Mouse (Mus musculus) ES-CJ7 (cell line): ENCODE measurements around the gene Gabrb2.

Source experiments
- DNase-seq: peaks from one replicate; pipeline ENCODE4 v3.0.0; 2011; ENCODE audit warnings: low read depth, low spot score

Gene Gabrb2

DNA sequence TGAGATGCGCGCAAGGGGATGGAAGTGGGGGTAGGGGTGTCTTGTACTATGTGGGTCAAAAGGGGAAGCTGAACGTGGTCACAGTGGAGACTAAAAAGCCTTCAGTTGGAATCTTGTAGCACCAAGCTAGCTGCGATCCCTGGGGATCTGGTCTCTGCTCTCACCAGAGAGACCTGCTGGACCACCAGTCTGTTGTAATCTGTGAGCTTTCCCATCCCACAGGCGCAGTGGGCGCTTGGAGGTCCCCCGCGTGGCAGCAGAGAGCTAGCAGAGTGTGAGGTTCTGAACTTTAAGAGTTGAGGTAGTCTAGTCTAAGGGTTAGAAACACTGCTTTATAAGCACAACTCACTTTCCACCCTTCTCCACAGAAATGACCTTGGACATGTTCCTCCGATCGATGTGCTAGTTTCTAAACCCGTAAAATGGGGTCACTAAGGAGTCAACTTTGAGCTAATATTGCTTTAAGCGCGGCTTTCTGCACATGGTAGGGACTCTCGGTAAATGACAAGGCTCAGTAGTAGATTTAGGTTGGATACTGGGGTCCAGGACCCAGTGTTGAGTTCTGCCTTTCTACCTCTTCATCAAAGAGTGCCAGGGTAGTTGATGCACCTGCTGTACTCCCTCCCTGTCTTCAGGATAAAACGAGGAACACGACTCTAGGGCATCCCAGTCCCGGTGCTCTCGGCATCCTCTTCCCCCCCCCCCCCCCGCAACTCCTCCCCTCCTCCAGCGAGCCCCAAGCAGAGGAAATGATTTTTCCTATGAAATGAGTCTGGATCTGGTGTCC is at the start of gene Gabrb2:
Gene Gabrb2 (plus strand): TSS at position 762 of the 787 bp plus-strand sequence.
- peak; percentile 7 for DNase-seq

DNA sequence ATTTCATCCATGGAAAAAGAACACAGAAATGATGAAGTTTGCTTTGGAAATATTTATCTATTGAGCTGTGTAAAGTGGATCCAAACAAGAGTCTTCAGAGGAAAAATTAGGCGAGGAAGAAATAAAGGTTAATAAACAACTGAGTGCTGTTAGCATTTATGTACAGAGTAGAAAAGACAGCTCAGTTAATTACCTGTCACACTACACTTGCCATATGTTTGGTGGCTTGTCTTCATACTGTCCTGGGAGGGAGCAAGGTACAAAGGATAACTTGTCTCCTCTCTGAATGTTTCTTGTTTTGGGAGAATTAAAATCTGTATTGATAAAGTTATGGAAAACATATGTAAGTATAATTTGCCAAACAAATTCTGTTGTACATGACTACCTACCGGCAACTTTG is 40.6 kb upstream of the Gabrb2 start:
- no peak for DNase-seq

DNA sequence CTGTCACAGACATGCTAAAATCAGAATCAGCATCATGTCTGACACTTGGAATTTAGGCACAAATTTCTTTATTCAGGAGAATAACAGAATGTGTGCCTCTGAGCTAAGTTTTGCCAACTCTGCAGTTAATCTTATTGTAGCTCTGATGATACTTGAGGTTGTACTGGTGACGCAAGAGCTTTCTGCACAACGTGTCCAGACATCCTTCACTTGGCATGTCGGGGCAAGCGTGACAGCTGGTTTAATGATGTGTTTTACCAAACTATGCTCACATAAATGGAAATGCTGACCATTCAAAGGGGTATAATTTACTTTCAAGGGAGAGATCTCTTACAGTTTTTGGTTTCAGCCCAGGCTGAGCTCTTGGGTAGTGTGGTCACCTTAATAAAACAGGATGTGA is 33.1 kb upstream of the Gabrb2 start:
- DNase-seq, result no peak

DNA sequence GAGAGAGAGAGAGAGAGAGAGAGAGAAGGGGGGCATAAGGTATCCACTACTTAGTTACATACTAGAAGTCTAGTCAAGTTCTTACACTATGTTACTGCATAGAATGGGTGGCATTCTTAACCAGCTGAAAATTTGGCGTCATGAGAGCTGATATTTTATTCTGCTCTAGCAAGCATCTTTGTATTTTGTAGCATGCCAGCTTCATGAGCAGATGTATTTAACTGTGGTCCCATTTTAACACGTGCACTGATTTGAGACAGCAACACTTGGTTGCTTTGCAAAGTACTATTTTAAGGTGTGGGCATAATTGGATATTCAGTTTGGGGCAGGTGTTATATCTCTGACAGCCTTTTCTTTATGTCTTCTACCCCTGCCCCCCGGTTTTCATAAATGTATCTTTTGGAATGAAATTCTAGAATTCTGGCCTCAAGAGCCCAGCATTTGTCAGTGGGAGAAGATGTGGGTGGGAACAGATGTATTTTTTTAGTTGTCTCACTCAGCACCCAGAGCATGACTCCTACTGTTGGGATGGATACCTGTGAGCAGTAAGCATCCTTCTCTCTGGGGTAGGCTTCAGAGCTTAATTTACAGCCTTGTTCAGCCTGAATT is 28.8 kb upstream of the Gabrb2 start:
- DNase-seq, result no peak

DNA sequence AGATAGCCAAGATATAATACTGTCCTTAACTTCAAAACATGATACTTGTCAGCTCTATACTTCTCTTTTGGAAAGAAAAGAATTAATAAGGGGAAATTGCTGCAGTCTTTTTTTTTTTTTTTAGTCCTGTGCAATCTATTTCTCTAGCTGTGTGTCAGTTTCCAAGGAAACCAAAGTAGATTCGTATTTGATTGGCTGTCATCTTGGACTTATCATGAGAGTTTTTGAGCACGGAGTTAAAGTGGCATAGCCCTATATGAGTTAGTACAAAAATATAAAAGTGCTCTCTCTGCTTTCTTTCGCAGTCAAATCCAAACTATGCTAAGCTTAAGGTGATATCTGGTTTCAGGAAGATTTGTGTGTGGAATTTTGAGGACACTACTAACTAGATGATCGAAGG is 26.1 kb upstream of the Gabrb2 start:
- no peak for DNase-seq

DNA sequence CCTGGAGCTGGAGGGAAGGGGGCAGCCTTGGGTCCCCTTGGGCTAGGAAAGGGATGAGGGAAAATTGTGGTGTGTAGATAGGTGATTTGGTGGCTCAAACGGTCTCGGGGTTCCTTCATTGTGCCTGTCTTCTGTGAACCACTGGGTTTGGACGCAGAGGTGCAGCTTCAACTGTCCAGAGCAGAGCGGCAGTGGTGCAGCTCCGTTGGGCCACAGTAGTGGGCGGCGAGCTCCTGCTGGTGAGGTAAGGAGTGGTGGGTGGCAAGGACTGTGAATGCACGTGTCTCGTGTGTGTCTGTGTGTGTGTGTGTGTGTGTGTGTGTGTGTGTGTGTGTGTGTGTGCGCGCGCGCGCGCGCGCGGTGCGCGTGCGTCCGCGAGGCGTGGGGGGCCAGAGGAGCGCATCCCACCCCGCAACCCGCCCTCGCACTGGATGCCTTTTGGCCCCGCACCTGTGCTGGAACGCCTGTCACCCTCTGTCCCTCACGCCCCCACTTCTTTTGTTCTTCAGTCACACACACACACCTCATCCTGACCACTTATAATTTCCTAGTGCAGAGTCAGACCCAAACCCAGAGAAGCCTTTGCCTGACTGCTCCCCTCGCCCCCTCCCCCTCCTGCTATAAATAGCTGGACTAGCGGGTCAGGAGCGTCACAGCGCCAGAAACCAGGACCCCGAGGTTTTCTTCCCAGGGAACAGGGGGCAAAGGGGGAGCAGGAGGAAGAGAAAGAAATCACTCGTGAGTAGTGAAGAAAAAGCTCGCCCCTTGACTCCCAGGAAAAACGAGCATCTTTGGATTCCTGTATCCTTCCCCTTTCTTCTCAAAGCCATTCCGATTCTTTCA is 455 bp downstream of the Gabrb2 start:
- DNase-seq, result peak; percentile 32

DNA sequence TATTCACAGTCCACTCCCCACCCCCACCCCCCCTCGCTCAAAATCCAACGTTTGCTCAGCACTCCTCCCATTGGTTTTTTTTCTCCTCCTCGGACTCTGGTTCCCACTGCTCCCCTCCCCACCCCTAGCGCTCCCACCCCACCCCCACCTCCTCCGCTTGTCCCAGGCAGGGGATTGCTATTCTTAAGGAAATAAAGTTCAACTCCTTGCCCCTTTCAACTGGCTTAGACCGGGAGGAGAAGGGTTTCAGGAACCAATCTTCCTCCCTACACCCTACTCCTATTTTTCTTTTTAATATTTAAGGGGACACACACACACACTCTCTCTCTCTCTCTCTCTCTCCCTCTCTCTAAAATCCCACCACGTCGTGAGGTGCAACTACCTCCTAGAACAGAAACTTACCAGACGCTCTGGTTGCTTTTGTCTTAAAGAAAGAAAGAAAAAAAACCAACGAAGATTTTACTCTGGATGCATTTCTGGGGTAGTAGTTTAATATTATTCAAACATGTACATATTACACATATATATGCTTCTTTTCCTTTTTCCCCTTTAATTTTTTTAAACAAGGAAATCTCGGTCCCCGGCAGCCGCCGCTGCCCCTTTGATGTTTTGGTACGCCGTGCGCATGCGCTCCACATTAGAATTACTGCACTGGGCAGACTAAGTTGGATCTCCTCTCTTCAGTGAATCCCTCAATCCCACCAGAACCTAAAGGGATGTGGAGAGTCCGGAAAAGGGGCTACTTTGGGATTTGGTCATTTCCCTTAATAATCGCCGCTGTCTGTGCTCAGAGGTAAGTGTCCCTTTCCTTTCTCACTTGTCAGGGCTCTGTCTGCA is 1.3 kb downstream of the Gabrb2 start:
- peak; percentile 62 for DNase-seq

DNA sequence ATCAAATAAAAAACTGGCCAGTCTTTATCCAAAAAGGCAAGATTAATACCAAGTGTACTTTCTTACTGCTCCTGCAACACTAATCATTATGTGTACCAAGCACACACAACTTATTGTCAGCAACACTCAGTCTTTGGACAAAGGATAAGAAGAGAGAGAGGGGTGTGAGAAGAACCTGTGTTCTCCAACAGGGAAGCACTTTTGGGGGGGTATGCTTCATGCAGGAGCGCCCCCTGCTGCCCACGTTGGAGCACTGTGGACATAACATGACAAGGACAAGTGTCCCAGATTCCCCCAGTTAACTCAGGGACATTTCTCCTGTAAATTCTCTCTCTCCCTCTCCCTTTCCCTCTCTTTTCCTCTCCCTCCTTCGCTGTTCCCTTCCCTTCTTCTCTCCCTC is 3.7 kb downstream of the Gabrb2 start:
- peak; percentile 61 for DNase-seq

DNA sequence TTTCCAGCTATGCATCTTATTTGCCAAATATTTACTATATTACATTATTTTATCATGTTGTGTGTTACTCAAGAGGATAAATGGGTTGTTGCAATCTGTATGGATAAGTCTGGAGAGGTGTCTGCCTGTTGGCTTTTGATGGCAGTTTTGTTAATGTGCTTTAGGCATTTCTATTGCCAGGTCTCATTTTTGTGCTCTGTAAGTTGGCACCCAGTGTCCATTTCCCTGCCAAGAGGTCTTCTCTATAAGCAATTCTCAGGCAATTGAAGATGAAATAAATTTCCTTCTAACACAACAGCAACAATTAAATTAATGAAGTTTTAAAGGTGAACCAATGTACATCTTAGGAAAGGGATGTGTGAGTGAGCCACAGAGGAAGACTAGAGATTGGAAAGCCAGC is 11.9 kb downstream of the Gabrb2 start:
- DNase-seq, result no peak

DNA sequence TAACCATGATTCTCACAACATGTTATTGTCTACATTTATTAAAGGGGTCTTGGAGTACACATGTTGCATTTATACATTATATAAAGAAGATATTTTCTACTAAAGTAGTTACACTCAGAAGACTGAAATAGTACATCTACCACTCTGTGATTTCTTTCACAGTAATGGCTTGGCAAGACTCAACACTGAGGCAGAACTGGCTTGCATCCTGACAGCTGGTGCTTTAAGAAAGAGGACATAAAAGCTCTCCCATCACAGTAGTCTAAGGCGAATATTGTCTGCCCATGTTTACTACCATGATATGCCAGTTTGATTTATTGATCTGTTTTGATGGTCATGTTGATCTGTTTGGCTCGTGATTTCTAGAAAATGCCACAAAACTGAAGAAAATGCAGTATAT is 19.4 kb downstream of the Gabrb2 start:
- no peak for DNase-seq

DNA sequence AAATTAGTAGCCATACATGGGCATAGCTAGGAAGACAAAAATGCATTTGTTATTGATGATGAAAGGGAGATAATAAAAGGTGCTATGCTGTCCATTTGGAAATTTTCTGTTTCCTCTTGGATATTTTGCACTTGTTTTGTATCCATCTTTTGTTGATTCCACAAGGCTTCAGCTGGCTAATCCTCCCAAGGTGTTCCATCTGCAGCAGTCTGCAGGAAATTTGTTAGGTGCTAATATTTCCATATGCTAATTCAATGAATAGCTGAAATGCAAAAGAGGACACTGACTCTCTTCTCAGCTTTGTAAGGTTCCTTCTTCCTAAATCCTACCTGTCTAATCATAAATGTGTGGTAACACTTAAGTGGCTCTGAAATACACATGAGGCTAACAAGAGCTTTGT is 24.1 kb downstream of the Gabrb2 start:
- no peak for DNase-seq

DNA sequence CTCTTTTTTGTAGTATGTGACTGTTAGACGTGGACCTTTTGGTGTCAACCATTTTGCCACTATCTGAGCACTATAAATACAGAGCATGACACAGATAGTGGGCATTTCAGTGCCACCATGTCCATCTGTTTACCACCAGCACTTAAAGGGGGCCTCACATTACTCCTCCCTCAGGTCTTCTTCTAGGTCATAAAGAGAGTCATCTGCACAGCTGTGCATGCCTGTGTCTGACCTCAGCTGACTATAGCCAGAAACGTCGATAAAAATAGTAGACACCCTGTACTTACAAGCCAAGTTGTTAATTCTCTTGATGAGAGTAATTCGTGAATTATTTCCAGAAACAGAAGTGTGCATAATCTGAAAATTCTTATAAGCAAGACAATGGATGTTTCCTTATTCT is 29.4 kb downstream of the Gabrb2 start:
- no peak for DNase-seq

DNA sequence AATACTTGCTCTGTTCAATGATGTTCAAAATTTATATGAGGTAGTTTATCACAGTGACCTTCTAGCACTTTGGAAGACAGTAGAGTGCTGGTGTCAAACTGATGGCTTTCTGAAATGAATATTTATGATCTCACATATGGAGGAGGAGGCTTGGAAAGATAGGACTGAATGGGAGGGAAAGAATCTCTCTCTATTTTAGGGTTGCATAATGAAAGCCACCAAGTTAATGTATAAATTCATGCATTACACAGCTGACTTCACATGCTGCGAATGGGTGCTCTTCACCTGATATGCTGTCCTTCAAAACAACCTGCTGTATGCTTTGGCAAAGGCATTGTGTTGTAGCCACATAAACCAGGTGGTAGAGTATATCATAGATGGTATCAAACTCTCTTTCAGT is 44.6 kb downstream of the Gabrb2 start:
- DNase-seq, result no peak

DNA sequence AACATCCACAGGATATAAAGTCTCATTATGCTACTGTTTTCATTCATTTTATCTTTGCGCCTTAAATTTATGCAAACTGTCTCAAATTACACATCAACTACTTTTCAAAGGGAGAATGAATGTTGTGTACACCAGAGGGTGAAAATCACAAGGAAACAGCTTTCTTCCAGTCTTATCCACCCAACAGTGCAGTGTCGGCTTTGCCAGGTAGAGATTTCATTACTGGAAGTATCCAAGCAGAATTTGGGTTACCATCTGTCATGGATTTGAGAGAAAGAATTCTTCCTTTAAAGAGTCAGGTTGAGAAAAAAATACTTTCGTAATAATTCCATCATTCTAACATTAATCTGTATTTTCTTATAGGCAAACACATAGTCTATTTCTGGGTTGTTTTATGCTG is 48.8 kb downstream of the Gabrb2 start:
- no peak for DNase-seq

DNA sequence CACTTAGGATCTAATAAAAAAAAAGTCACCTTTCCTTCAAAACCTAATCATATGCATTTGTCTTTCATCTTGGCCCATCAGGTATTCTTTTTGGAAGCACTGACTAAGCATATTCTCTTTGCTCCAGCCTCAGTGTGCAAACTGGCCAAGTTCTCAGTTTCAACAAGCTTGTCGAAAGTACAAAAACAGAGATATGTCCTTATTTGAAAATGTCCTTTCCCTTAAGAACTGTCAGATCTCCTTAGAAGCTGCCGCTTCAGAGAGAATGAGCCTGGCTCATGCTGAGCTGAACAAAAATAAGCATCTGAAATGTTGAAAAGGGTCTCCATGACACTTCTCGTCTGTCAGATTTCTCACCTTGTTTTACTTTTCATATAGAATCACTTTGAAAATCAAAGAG is 55.0 kb downstream of the Gabrb2 start:
- DNase-seq, result no peak

DNA sequence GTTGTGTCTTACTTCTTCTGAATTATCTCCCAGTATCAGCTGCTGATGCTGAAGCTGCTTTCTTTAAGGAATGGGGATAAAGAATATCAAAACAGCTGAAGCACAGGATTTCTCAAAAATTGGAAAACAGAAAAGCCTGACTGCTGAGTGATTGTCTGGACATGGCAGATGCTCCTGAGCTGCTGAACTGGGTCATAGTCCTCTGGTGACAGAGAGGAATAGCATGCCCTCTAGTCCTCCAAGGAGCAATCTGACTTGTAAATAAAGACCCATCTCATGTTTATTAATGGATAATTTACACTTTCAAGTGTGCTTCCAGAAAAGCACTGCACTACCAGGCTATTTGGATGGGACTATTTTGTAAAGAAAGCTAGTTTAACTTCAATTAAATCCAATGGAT is 68.1 kb downstream of the Gabrb2 start:
- DNase-seq, result no peak

DNA sequence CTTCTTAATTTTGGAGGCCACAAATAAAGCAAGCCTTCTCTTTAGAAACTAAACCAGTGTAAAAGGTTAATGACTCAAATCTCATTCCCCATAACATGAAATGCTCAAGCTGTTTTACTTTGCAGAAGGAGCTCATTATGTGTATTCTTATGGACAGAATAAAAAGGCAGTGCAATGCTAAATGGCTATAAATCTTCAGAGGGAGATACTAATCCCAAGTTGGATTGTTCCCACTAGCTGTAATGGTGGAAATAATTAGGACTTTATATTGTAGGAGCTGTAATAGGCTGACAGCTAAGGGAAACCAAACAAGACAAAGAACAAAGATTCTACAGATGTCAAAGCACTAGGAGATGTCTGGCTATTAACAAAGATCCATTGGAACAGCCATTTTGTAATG is 81.6 kb downstream of the Gabrb2 start:
- no peak for DNase-seq

DNA sequence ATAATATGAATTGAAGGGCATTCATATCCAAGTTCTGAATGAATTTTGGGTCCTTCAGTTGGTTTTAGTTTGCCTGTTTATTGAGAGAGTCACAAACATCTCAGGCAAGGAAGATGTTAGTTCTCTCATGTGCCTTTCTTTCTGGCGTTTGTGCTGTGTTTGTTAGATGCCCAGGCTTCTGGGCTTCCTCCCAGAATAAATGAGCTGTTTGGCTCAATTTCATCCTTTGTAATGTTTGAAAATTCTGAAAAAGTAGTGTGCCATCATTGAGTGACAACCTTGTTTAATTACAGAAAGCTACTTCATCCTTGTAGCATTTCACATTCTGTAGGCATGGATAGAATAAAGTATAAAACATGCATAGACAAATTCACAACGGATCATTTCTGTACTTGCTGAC is 85.9 kb downstream of the Gabrb2 start:
- no peak for DNase-seq

DNA sequence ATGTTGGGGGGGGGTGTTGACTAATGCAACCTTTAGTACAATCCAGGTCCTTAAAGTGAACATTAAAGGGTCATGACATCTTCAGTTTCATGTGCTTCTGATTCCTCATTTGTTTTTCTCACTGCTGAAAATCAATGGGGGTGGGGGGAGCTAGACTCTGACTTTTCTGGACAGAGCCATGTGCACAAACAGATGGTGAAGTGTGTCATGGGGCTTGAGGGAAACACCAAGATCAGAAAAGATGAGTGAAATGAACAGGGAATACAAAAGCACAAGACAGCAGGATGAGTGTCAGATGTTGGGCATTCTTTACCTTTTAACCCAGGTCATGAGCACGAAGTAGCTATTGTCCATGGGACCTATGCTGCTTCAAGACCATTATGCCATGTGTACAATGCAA is 86.4 kb downstream of the Gabrb2 start:
- no peak for DNase-seq

DNA sequence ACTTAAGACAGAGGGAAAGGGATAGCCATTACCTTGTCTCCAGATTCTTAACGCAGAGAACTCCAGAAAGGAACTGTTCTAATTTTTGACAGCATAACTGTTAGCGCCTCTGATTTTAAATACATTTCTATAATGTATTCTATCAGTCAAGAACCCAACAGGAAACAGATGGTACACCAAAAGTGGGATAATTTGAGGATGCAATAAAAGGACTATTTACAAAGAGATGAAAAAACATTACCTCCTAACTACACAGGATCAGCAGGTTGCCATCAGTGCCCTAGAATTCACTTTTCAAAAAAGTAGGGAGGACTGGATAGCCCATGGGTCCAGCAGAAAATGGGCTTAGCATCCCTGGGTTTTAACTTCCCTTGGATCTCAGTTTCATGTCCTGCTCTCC is 102.4 kb downstream of the Gabrb2 start:
- no peak for DNase-seq

DNA sequence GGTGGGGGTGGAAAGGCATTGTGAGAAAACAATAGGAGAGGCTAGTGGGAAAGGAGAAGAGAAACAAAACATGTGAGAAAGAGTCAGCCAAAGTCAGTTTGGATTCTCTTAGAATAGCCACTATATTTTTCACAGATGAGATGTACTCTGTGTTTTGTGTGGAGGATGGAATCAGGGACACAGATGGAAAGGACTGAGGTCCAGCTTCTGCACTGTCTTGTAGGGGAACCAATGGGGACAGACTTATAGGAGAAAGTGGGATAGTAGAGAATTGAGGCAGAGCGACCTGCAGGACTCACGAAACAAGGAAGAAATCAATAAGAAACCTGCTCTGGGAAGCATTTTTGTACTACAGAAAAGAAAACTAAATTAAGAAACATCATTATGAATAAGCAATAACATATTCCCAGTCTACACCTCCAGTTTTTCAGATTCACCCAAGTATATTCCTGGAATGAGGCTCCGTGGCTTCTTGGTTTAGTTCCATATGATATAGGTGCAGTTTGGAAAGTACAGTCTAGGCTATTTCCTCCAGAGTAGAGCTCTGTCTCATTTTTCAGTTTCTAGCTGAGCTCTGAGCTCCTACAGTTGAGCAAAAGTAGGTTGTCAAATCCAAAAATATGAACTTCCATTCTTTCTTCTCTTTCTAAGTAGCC is 108.8 kb downstream of the Gabrb2 start:
- DNase-seq, result no peak
